Mouse (Mus musculus): Measurements from ENCODE around the gene C4b. TPM values are rescaled to one million over a fixed set of nuclear protein-coding genes. Genes with fewer than 3 reads are reported as not detected.
A peak's percentile ranks its signal among the peaks of the same experiment; 100 is the strongest.

The C4b gene
- total and polyA plus RNA-seq, 3 experiments = not detected

DNA sequence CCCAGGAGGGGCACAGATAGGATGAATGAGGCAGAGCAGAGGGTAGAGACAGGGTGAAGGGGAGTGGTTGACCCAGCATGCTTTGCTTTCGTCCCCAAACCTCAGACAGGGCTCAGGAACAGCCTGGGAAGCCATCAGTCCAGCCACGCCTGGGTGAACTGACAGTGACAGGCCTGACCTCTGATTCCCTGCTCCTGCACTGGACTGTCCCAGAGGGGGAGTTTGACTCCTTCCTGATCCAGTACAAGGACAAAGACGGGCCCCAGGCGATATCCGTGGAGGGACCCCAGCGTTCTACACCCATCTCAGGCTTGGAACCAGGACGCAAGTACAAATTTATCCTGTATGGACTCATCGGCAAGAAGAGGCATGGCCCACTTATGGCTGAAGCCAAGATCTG, 60.5 kb downstream of the C4b start:
- H3K27me3 ChIP-seq (replicated peaks) = peaks cover 87% of the 10 kb centered on the region
- no peaks in the 10 kb centered on the region for H3K79me2 ChIP-seq (replicated peaks; ENCODE audit: control insufficient read depth, extremely low read depth, insufficient read depth, poor library complexity, severe bottlenecking)
- DNase-seq (ENCODE audit: extremely low read depth) = no peak
- no peak overlapping the region for H3K9ac ChIP-seq (ENCODE audit: insufficient read depth, low read depth)
- in situ Hi-C loops (cut with MboI; ENCODE audit: low pct_ligation_motif_present, low pct_unique_long_range_greater_than_20kb, low sequenced_read_pairs) (no loop called here), dilution Hi-C loops (cut with MboI; ENCODE audit: extremely low pct_ligation_motif_present, extremely low pct_unique_long_range_greater_than_20kb, low sequenced_read_pairs) (no loop called here)
- H3K4me2 ChIP-seq (ENCODE audit: insufficient read depth, low read depth, poor library complexity, severe bottlenecking) = no peak overlapping the region
- H3K36me3 ChIP-seq (replicated peaks in 1 of 2; ENCODE audit: control insufficient read depth in 1 of 2, insufficient read depth in 1 of 2, low read length in 1 of 2) = no peaks in the 10 kb centered on the region
- no peak for TF ChIP-seq GABPA (IDR thresholded peaks at IDR 0.05; ENCODE audit: insufficient replicate concordance, low read depth, low read length)
- no peak overlapping the region for H3K4me3 ChIP-seq (replicated peaks in 1 of 3; ENCODE audit: low read depth in 2 of 3, low read length in 2 of 3, poor library complexity in 1 of 3)
- peaks cover 4% of the 10 kb centered on the region for H3K9me3 ChIP-seq (replicated peaks; ENCODE audit: low read length)
- H3K4me1 ChIP-seq (ENCODE audit: control insufficient read depth in 1 of 2, insufficient read depth in 2 of 2) = peaks cover 10 to 19% of the 10 kb centered on the region in 2 experiments; a peak in 3 of 4 replicates
- H3K27ac ChIP-seq (ENCODE audit: insufficient read depth, low read depth) = no peak overlapping the region

DNA sequence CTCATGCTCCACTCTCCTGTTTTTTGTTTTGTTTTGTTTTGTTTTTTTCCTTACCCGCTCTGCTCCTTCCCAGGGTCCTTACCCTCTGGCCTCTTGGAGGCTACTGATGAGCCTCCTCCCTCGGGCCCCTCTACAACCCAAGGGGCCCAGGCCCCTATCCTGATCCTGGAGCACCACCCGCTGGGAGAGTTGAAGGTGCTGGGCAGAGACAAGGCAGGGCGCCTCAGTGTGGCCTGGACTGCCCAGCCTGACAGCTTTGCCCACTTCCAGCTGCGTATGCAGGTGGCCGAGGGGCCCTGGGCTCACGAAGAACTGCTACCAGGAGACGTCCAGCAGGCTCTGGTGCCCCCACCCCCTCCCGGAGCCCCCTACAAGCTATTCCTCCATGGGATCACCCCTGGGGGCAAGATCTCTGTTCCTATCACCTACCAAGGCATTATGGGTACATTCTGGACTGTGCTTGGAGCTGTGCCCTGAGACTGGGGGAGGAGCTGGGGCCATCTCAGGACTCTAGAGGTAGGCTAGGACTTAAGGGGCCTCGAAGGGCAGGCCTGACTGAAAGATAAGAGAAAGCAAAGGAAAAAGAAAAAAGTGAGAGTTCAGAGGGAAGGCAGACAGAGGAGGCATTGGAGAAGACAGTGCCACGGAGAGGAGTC, 61.7 kb downstream of the C4b start:
- DNase-seq (ENCODE audit: extremely low read depth) = no peak
- H3K4me1 ChIP-seq (ENCODE audit: control insufficient read depth in 1 of 2, insufficient read depth in 2 of 2) = peaks cover 10 to 19% of the 10 kb centered on the region in 2 experiments; a peak in 3 of 4 replicates
- dilution Hi-C loops (cut with MboI; ENCODE audit: extremely low pct_ligation_motif_present, extremely low pct_unique_long_range_greater_than_20kb, low sequenced_read_pairs) = no loop called here
- no peak overlapping the region for H3K4me3 ChIP-seq (replicated peaks in 1 of 3; ENCODE audit: low read depth in 2 of 3, low read length in 2 of 3, poor library complexity in 1 of 3)
- no peak overlapping the region for H3K4me2 ChIP-seq (ENCODE audit: insufficient read depth, low read depth, poor library complexity, severe bottlenecking)
- in situ Hi-C loops (cut with MboI; ENCODE audit: low pct_ligation_motif_present, low pct_unique_long_range_greater_than_20kb, low sequenced_read_pairs) = no loop called here
- no peaks in the 10 kb centered on the region for H3K79me2 ChIP-seq (replicated peaks; ENCODE audit: control insufficient read depth, extremely low read depth, insufficient read depth, poor library complexity, severe bottlenecking)
- H3K9ac ChIP-seq (ENCODE audit: insufficient read depth, low read depth) = no peak overlapping the region
- H3K27me3 ChIP-seq (replicated peaks) = peaks cover 91% of the 10 kb centered on the region
- TF ChIP-seq CTCF (conservative IDR thresholded peaks at IDR 0.05 in 1 of 2, IDR thresholded peaks at IDR 0.05 in 1 of 2; ENCODE audit: low read depth in 2 of 2, low read length in 2 of 2) (peak in 1 of 2 experiments; percentile 45; a peak in 2 of 4 replicates), NELFE (IDR thresholded peaks at IDR 0.05; ENCODE audit: low read depth, low read length) (no peak)
- no peaks in the 10 kb centered on the region for H3K9me3 ChIP-seq (replicated peaks; ENCODE audit: low read length)
- H3K27ac ChIP-seq (ENCODE audit: insufficient read depth, low read depth) = no peak overlapping the region
- H3K36me3 ChIP-seq (replicated peaks in 1 of 2; ENCODE audit: control insufficient read depth in 1 of 2, insufficient read depth in 1 of 2, low read length in 1 of 2) = no peaks in the 10 kb centered on the region

DNA sequence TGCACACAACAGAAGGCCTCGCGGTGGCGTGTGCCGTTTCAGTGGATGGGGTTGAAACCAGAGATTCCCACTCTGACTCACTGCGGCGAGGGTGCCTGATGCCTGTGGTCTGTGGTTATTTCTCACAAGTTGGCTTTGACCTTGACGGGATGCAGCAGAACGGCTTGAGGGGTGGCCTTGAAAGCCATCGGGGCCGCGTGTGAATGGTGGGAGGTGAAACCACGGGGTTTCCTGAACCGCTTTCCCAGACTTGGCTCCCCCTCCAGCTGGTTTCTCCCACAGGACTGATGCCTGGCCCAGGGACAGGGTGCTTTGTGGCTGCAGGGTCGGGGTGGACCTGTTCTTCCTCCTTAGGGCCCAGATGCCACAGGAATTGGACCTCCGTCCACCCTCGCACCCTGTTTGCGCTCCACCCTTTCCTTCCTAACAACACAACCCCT, 62.5 kb downstream of the C4b start:
- Histone ChIP-seq H3K27ac (ENCODE audit: insufficient read depth, low read depth) (no peak overlapping the region), H3K27me3 (replicated peaks) (peaks cover 95% of the 10 kb centered on the region), H3K9ac (ENCODE audit: insufficient read depth, low read depth) (no peak overlapping the region), H3K4me2 (ENCODE audit: insufficient read depth, low read depth, poor library complexity, severe bottlenecking) (no peak overlapping the region), H3K9me3 (replicated peaks; ENCODE audit: low read length) (no peaks in the 10 kb centered on the region), H3K36me3 (replicated peaks in 1 of 2; ENCODE audit: control insufficient read depth in 1 of 2, insufficient read depth in 1 of 2, low read length in 1 of 2) (no peaks in the 10 kb centered on the region), H3K4me1 (ENCODE audit: control insufficient read depth in 1 of 2, insufficient read depth in 2 of 2) (peaks cover 10 to 19% of the 10 kb centered on the region in 2 experiments; a peak in 3 of 4 replicates), H3K4me3 (replicated peaks in 1 of 3; ENCODE audit: low read depth in 2 of 3, low read length in 2 of 3, poor library complexity in 1 of 3) (no peak overlapping the region), H3K79me2 (replicated peaks; ENCODE audit: control insufficient read depth, extremely low read depth, insufficient read depth, poor library complexity, severe bottlenecking) (no peaks in the 10 kb centered on the region)
- no peak for TF ChIP-seq USF2 (conservative IDR thresholded peaks at IDR 0.05; ENCODE audit: low read depth, low read length)
- 0 out of 2 replicates have a peak, but pooled peaks have one; percentile 12 for TF ChIP-seq SMC3 (IDR thresholded peaks at IDR 0.05; ENCODE audit: low read depth, low read length)
- peak; percentile 94 for TF ChIP-seq IRF4 (IDR thresholded peaks at IDR 0.05; ENCODE audit: low read depth, low read length)
- TF ChIP-seq JUN (IDR thresholded peaks at IDR 0.05; ENCODE audit: insufficient read depth, low read depth, low read length) = peak; percentile 48; the same call in 1 of the 2 replicates
- peak; percentile 56; the same call in 1 of the 2 replicates for TF ChIP-seq MAX (IDR thresholded peaks at IDR 0.05; ENCODE audit: low read length)
- TF ChIP-seq TBP (conservative IDR thresholded peaks at IDR 0.05; ENCODE audit: low read depth, low read length) = no peak
- TF ChIP-seq MYC (IDR thresholded peaks at IDR 0.05; ENCODE audit: low read depth, low read length) = peak; percentile 66; the same call in 1 of the 2 replicates
- TF ChIP-seq SIN3A (IDR thresholded peaks at IDR 0.05; ENCODE audit: low read length) = 0 out of 2 replicates have a peak, but pooled peaks have one; percentile 32
- TF ChIP-seq RCOR1 (conservative IDR thresholded peaks at IDR 0.05; ENCODE audit: low read depth, low read length) = peak; percentile 93
- peak; percentile 98 for TF ChIP-seq MAFK (IDR thresholded peaks at IDR 0.05; ENCODE audit: insufficient replicate concordance, low read length)
- no peak for TF ChIP-seq USF1 (IDR thresholded peaks at IDR 0.05; ENCODE audit: low read depth, low read length)
- TF ChIP-seq EP300 (IDR thresholded peaks at IDR 0.05; ENCODE audit: low read length) = peak; percentile 66
- TF ChIP-seq ETS1 (conservative IDR thresholded peaks at IDR 0.05; ENCODE audit: low read depth, low read length) = peak; percentile 47; the same call in 1 of the 2 replicates
- TF ChIP-seq ZNF384 (IDR thresholded peaks at IDR 0.05; ENCODE audit: low read depth, low read length) = no peak
- TF ChIP-seq MAZ (IDR thresholded peaks at IDR 0.05; ENCODE audit: low read depth, low read length) = 0 out of 2 replicates have a peak, but pooled peaks have one; percentile 19
- TF ChIP-seq TCF12 (IDR thresholded peaks at IDR 0.05; ENCODE audit: low read depth, low read length) = peak; percentile 60
- peak; percentile 67 for TF ChIP-seq JUND (conservative IDR thresholded peaks at IDR 0.05; ENCODE audit: low read depth, low read length)
- TF ChIP-seq ELF1 (IDR thresholded peaks at IDR 0.05; ENCODE audit: low read depth, low read length) = no peak
- no peak for TF ChIP-seq GABPA (IDR thresholded peaks at IDR 0.05; ENCODE audit: insufficient replicate concordance, low read depth, low read length)
- peak; percentile 98 for TF ChIP-seq BHLHE40 (IDR thresholded peaks at IDR 0.05; ENCODE audit: low read depth, low read length)
- in situ Hi-C loops (cut with MboI; ENCODE audit: low pct_ligation_motif_present, low pct_unique_long_range_greater_than_20kb, low sequenced_read_pairs) (no loop called here), dilution Hi-C loops (cut with MboI; ENCODE audit: extremely low pct_ligation_motif_present, extremely low pct_unique_long_range_greater_than_20kb, low sequenced_read_pairs) (no loop called here)
- peak; percentile 72 for DNase-seq (ENCODE audit: extremely low read depth)

Data from CH12.LX (cell line).